Mouse (Mus musculus) ES-E14 (cell line): ENCODE results near the gene Hoxb5. TPM values are rescaled to one million over a fixed set of nuclear protein-coding genes. Genes with fewer than 3 reads are reported as not detected.

Source experiments
- DNase-seq: peaks from one replicate; pipeline ENCODE4 v3.0.0-alpha.2; 2013; ENCODE audit warnings: low read depth, low spot score
- H3K27ac ChIP-seq: 2 replicates; pipeline ENCODE4 v1.5.1; 2012; ENCODE audit warnings: low read depth, mild to moderate bottlenecking, low read length, moderate library complexity, mixed read lengths; ENCODE audit not compliant: poor library complexity, insufficient read depth, severe bottlenecking
- H3K36me3 ChIP-seq: 2 replicates; pipeline ENCODE4 v1.6.1; 2012; ENCODE audit warnings: mild to moderate bottlenecking, low read length, moderate library complexity, mixed read lengths; ENCODE audit not compliant: control insufficient read depth, poor library complexity, insufficient read depth, severe bottlenecking
- H3K4me1 ChIP-seq, 2 experiments: fragments of 150-350 bp in 1 of 2; sonication (generic) in 1 of 2; 2 replicates each; pipeline ENCODE4 v1.6.1; 2012; ENCODE audit warnings: low read length in 2 of 2, mild to moderate bottlenecking in 1 of 2, mixed read lengths in 1 of 2; ENCODE audit not compliant: control insufficient read depth in 2 of 2, insufficient read depth in 2 of 2, poor library complexity in 1 of 2
- H3K4me3 ChIP-seq, 2 experiments: fragments of 150-350 bp in 1 of 2; sonication (generic) in 1 of 2; 2 replicates each; pipeline ENCODE4 v1.5.1; 2012; ENCODE audit warnings: low read length in 2 of 2, low read depth in 1 of 2, mild to moderate bottlenecking in 1 of 2, mixed read lengths in 1 of 2; ENCODE audit not compliant: insufficient read depth in 1 of 2, poor library complexity in 1 of 2, severe bottlenecking in 1 of 2
- H3K9ac ChIP-seq: 2 replicates; pipeline ENCODE4 v1.6.1; 2012; ENCODE audit warnings: low read depth, mild to moderate bottlenecking, low read length, mixed read lengths; ENCODE audit not compliant: poor library complexity, insufficient read depth, severe bottlenecking
- H3K9me3 ChIP-seq: fragments of 150-350 bp; sonication (generic); 2 replicates; pipeline ENCODE4 v1.6.1; 2012; ENCODE audit warnings: low read depth, mild to moderate bottlenecking, low read length; ENCODE audit not compliant: control insufficient read depth, insufficient read depth
- CHD2 ChIP-seq: IDR thresholded peaks from 2 replicates; pipeline ENCODE4 v1.6.1; 2014; ENCODE audit warnings: mild to moderate bottlenecking, low read depth, low read length, inconsistent platforms
- HCFC1 ChIP-seq: IDR thresholded peaks from 2 replicates; pipeline ENCODE4 v1.6.1; 2012; ENCODE audit warnings: low read length, inconsistent platforms, borderline replicate concordance; ENCODE audit not compliant: insufficient read depth
- MAFK ChIP-seq: IDR thresholded peaks from 2 replicates; pipeline ENCODE4 v1.6.1; 2014; ENCODE audit warnings: mild to moderate bottlenecking, low read depth, low read length, inconsistent platforms; ENCODE audit not compliant: insufficient read depth
- ZC3H11A ChIP-seq: IDR thresholded peaks from 2 replicates; pipeline ENCODE4 v1.6.1; 2012; ENCODE audit warnings: low read depth, mild to moderate bottlenecking, inconsistent platforms, low read length, borderline replicate concordance
- ZNF384 ChIP-seq: IDR thresholded peaks from 2 replicates; pipeline ENCODE4 v1.6.1; 2012; ENCODE audit warnings: low read depth, low read length, inconsistent platforms
- in situ Hi-C, 2 experiments: fragments of 600-800 bp; cut with MboI; formaldehyde crosslinking; loops; one replicate each; pipeline ENCODE4 v1.15.1; 2025; ENCODE audit warnings: low sequenced_read_pairs in 2 of 2, inconsistent platforms in 1 of 2; ENCODE audit not compliant: unreplicated experiment in 2 of 2
- total RNA-seq: library from RNA; depleted of rRNA; stranded (reverse); fragments of 300-350 nt; gene quantifications from 2 replicates; pipeline ENCODE4 v1.2.3, GENCODE M21; 2012

Gene Hoxb5
- total RNA-seq, 1 experiment: 0.09 TPM

DNA sequence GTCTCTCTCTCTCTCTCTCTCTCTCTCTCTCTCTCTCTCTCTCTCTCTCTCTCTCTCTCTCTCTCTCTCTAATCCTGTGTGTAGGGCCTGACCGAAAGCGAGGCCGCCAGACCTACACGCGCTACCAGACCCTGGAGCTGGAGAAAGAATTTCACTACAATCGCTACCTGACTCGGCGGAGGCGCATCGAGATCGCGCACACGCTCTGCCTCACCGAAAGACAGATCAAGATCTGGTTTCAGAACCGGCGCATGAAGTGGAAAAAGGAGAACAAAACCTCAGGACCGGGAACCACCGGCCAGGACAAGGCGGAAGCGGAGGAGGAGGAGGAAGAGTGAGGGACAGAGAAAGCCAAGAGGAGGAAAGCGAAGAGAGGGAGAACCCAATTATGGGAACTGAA, 13.8 kb upstream of the Hoxb5 start:
- Histone ChIP-seq H3K4me1 (peaks cover 0 to 7% of the 10 kb centered on the region in 2 experiments; a peak in 2 of 4 replicates), H3K27ac (no peak overlapping the region), H3K36me3 (no peaks in the 10 kb centered on the region), H3K9me3 (no peaks in the 10 kb centered on the region), H3K4me3 (no peak overlapping the region), H3K9ac (no peak overlapping the region)
- no peak for DNase-seq
- TF ChIP-seq MAFK (no peak), ZC3H11A (no peak), HCFC1 (no peak), ZNF384 (no peak), CHD2 (no peak)
- in situ Hi-C loops: loop anchor here in 1 of 2 experiments (10.0 to 25.0 kb wide), 2 partner anchors 46 to 573 kb away; no protein-coding TSS in a partner anchor

DNA sequence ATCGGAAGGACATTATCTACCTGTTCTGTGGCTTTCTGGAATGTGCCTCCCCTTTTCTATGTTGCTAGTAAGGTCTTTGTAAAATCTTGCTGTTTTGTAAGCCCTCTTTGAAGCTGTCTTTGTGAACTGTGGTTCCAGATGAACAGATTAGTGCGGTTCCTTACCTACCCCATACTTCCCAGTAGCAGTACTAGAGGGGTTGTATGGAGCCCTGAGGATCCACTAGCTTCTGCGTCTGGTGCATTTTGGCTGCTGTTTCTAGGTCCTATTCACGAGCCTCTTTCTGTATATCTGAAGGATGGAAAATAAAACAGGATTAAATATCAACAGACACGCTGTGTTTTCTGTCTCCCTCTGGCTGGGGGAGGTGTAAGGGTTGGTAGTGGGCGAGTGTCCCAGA, 13.3 kb upstream of the Hoxb5 start:
- TF ChIP-seq MAFK (no peak), CHD2 (no peak), ZC3H11A (no peak), ZNF384 (no peak), HCFC1 (no peak)
- in situ Hi-C loops: loop anchor here (10.0 to 25.0 kb wide), 3 partner anchors 45 to 572 kb away; partner anchors contain the start of gene Hoxb2 (in 1 of the 2)
- no peak overlapping the region for H3K9ac ChIP-seq

GRCm38 (mm10) chr11:96290705-96291355, 12.3 kb upstream of the Hoxb5 start:
- TF ChIP-seq HCFC1 (no peak), MAFK (no peak), ZNF384 (no peak), ZC3H11A (no peak), CHD2 (no peak)
- no peak for DNase-seq
- Histone ChIP-seq H3K27ac (no peak overlapping the region), H3K36me3 (no peaks in the 10 kb centered on the region), H3K4me1 (peaks cover 0 to 3% of the 10 kb centered on the region in 2 experiments; a peak in 2 of 4 replicates), H3K9ac (no peak overlapping the region), H3K4me3 (no peak overlapping the region), H3K9me3 (no peaks in the 10 kb centered on the region)
- in situ Hi-C loops: loop anchor here (10.0 to 25.0 kb wide), 2 partner anchors 64 to 571 kb away; partner anchors contain the start of gene Hoxb2 (in 1 of the 2)

More for the DNA sequence above, 13.3 kb upstream of the Hoxb5 start:
- H3K9me3 ChIP-seq: no peaks in the 10 kb centered on the region
- H3K36me3 ChIP-seq: no peaks in the 10 kb centered on the region
- H3K4me1 ChIP-seq: peaks cover 0 to 5% of the 10 kb centered on the region in 2 experiments; a peak in 2 of 4 replicates
- no peak for DNase-seq
- H3K27ac ChIP-seq: no peak overlapping the region
- no peak overlapping the region for H3K4me3 ChIP-seq

- no peak within 1 kb of the TSS; a peak in 1 of 4 replicates for H3K4me3 ChIP-seq
- no peak within 1 kb of the TSS for H3K27ac ChIP-seq
- in situ Hi-C loops: loop anchor here (10.0 to 25.0 kb wide), 2 partner anchors 63 to 570 kb away; partner anchors contain the start of gene Hoxb2 (in 1 of the 2)
- H3K9ac ChIP-seq: no peak within 1 kb of the TSS
- no peaks in the 10 kb centered on the region; a peak in 1 of 4 replicates for H3K4me1 ChIP-seq
- TF ChIP-seq ZNF384: no peak
- TF ChIP-seq CHD2: no peak
- no peak for TF ChIP-seq MAFK
- no peaks in the 10 kb centered on the region for H3K9me3 ChIP-seq
- DNase-seq: no peak
- H3K36me3 ChIP-seq: no peaks in the 10 kb centered on the region
Observed at GRCm38 (mm10) chr11:96291681-96292564, 11.2 kb upstream of the Hoxb5 start, which contains the start of gene Hoxb6. TSS of gene Hoxb6 (plus strand) at chr11:96292476.
